Mouse (Mus musculus) induced T-regulatory cell, adult 2 months (primary cell): ENCODE results near the gene Ect2.

Source experiments
- DNase-seq: peaks from one replicate; pipeline ENCODE4 v3.0.0-alpha.2; 2012; ENCODE audit warnings: low read depth

The Ect2 gene

GRCm38 (mm10) chr3:27067206-27067605 lies 86.5 kb downstream of the Ect2 start:
- peak; percentile 71 for DNase-seq

- DNase-seq = no peak
Observed at GRCm38 (mm10) chr3:27064886-27065285, 88.8 kb downstream of the Ect2 start.

GRCm38 (mm10) chr3:27063399-27064260 lies 90.0 kb downstream of the Ect2 start:
- DNase-seq = no peak

GRCm38 (mm10) chr3:27060441-27060840 lies 93.2 kb downstream of the Ect2 start:
- DNase-seq = no peak

- no peak for DNase-seq
Observed at GRCm38 (mm10) chr3:27059529-27060322, 94.0 kb downstream of the Ect2 start.

GRCm38 (mm10) chr3:27055471-27055870 lies 98.2 kb downstream of the Ect2 start:
- no peak for DNase-seq

GRCm38 (mm10) chr3:27054766-27055165 lies 98.9 kb downstream of the Ect2 start:
- DNase-seq = no peak
